Mouse (Mus musculus) olfactory bulb, adult 2 months (tissue): ENCODE measurements around the gene Ifna14. TPM values are rescaled to one million over a fixed set of nuclear protein-coding genes. Genes with fewer than 3 reads are reported as not detected.
A peak's percentile ranks its signal among the peaks of the same experiment; 100 is the strongest.
"Not testable (repeated sequence)": the region's sequence is repeated elsewhere in the genome, so short reads cannot be mapped to it uniquely, and the experiment has no call there.

Experiments used
- H3K27ac ChIP-seq: fragments of 200-500 bp; 2 replicates; pipeline ENCODE4 v1.5.1; 2012; ENCODE audit warnings: low read depth, low read length; ENCODE audit not compliant: insufficient read depth
- H3K4me1 ChIP-seq: fragments of 200-500 bp; 2 replicates; pipeline ENCODE4 v1.6.1; 2012; ENCODE audit warnings: low read length; ENCODE audit not compliant: control insufficient read depth, insufficient read depth
- H3K4me3 ChIP-seq: fragments of 200-500 bp; 2 replicates; pipeline ENCODE4 v1.5.1; 2012; ENCODE audit warnings: mild to moderate bottlenecking, low read depth, low read length, moderate library complexity; ENCODE audit not compliant: insufficient read depth
- CTCF ChIP-seq: fragments of 200-500 bp; IDR thresholded peaks from 2 replicates; pipeline ENCODE4 v1.5.1; 2012; ENCODE audit warnings: low read depth, mild to moderate bottlenecking, low read length, moderate library complexity; ENCODE audit not compliant: insufficient read depth
- POLR2A ChIP-seq: fragments of 200-500 bp; IDR thresholded peaks from 2 replicates; pipeline ENCODE4 v1.6.1; 2012; ENCODE audit warnings: mild to moderate bottlenecking, low read depth, low read length, moderate library complexity; ENCODE audit not compliant: insufficient read depth
- WGBS: fragments of 180-500 bp; shearing (Covaris S2); methylation state at CpG from one replicate; pipeline ENCODE4 v1.1.7; 2018; 5-methylcytosine and 5-hydroxymethylcytosine counted together
- polyA plus RNA-seq: library from polyadenylated mRNA; stranded (reverse); fragments of >200 nt; gene quantifications from 2 replicates; pipeline ENCODE4 v1.2.4, GENCODE M21; 2012; ENCODE audit warnings: low replicate concordance; ENCODE audit not compliant: missing spikeins, insufficient read depth, insufficient read length

Gene Ifna14
- polyA plus RNA-seq, result not detected in 2 replicates

- Histone ChIP-seq H3K4me1 (no peaks in the 10 kb centered on the region), H3K4me3 (no peak within 1 kb of the TSS), H3K27ac (no peak within 1 kb of the TSS)
- TF ChIP-seq POLR2A, result no peak
- TF ChIP-seq CTCF, result no peak
- 90% methylated on average over 1 of the region's 1 CpGs for WGBS
These were observed at the start of gene Ifna14 for GRCm38 (mm10) chr4:88571698-88572097. Gene Ifna14 (minus strand): TSS chr4:88571798.

- no peak for TF ChIP-seq POLR2A
- no peak for TF ChIP-seq CTCF
These were observed 31.7 kb upstream of the Ifna14 start, which contains the start of gene Ifna12 for GRCm38 (mm10) chr4:88603276-88603675. Gene Ifna12 (minus strand): TSS chr4:88603376.

GRCm38 (mm10) chr4:88592285-88592684 is 20.7 kb upstream of the Ifna14 start, which contains the start of gene Ifna9:
Gene Ifna9 (minus strand): TSS chr4:88592385.
- H3K4me1 ChIP-seq, result no peaks in the 10 kb centered on the region
- no peak within 1 kb of the TSS for H3K27ac ChIP-seq
- WGBS, result 82% methylated on average over 1 of the region's 1 CpGs
- TF ChIP-seq POLR2A (no peak), CTCF (no peak)
- H3K4me3 ChIP-seq, result no peak within 1 kb of the TSS

More at GRCm38 (mm10) chr4:88603276-88603675, 31.7 kb upstream of the Ifna14 start, which contains the start of gene Ifna12:
- H3K4me3 ChIP-seq, result no peak within 1 kb of the TSS
- no peaks in the 10 kb centered on the region for H3K4me1 ChIP-seq
- H3K27ac ChIP-seq, result no peak within 1 kb of the TSS

GRCm38 (mm10) chr4:88561791-88562190 is 9.8 kb downstream of the Ifna14 start:
- TF ChIP-seq POLR2A (no peak), CTCF (no peak)
- 100% methylated on average over 1 of the region's 1 CpGs for WGBS
- H3K4me3 ChIP-seq, result no peak overlapping the region
- H3K27ac ChIP-seq, result no peak overlapping the region
- H3K4me1 ChIP-seq, result no peaks in the 10 kb centered on the region

GRCm38 (mm10) chr4:88558145-88558544 is 13.5 kb downstream of the Ifna14 start, which contains the start of gene Ifna15:
Gene Ifna15 (minus strand): TSS chr4:88558245.
- H3K4me3 ChIP-seq, H3K4me1 ChIP-seq, H3K27ac ChIP-seq: not testable (repeated sequence)

GRCm38 (mm10) chr4:88550161-88550945 is 21.2 kb downstream of the Ifna14 start:
- TF ChIP-seq POLR2A, result no peak
- TF ChIP-seq CTCF, result peak; percentile 46; the same call in 1 of the 2 replicates
- peak overlapping the region; percentile 36 for H3K4me3 ChIP-seq
- peaks cover 3% of the 10 kb centered on the region; the same call in 1 of the 2 replicates for H3K4me1 ChIP-seq
- H3K27ac ChIP-seq, result no peak overlapping the region
- 32% methylated on average over 22 of the region's 22 CpGs for WGBS

- WGBS, result 45% methylated on average over 1 of the region's 1 CpGs
- no peak overlapping the region for H3K4me3 ChIP-seq
- TF ChIP-seq CTCF (no peak), POLR2A (no peak)
- H3K4me1 ChIP-seq, result peaks cover 3% of the 10 kb centered on the region; the same call in 1 of the 2 replicates
- no peak overlapping the region for H3K27ac ChIP-seq
These were observed 23.6 kb downstream of the Ifna14 start for GRCm38 (mm10) chr4:88547986-88548385.

GRCm38 (mm10) chr4:88543649-88544234 is 27.9 kb downstream of the Ifna14 start:
- no peaks in the 10 kb centered on the region for H3K4me1 ChIP-seq
- H3K27ac ChIP-seq, result no peak overlapping the region
- WGBS, result 46% methylated on average over 2 of the region's 2 CpGs
- TF ChIP-seq CTCF (no peak), POLR2A (no peak)
- H3K4me3 ChIP-seq, result no peak overlapping the region

GRCm38 (mm10) chr4:88537328-88537727 is 34.3 kb downstream of the Ifna14 start:
- Histone ChIP-seq H3K4me3 (no peak overlapping the region), H3K4me1 (no peaks in the 10 kb centered on the region), H3K27ac (no peak overlapping the region)
- TF ChIP-seq POLR2A, result no peak
- TF ChIP-seq CTCF, result no peak
- 74% methylated on average over 12 of the region's 12 CpGs for WGBS
